Mouse (Mus musculus) forebrain, embryonic 10.5 days (tissue): ENCODE results near the gene Tenm1. TPM values are rescaled to one million over a fixed set of nuclear protein-coding genes. Genes with fewer than 3 reads are reported as not detected.

Source experiments
- DNase-seq: peaks from one replicate; pipeline ENCODE4 v3.0.0-alpha.2; 2017; ENCODE audit warnings: low spot score; ENCODE audit errors: extremely low spot score
- H3K27ac ChIP-seq: fragments of 300-500 bp; sonication (generic); 2 replicates; pipeline ENCODE4 v1.5.1; 2016; ENCODE audit warnings: mild to moderate bottlenecking
- H3K27me3 ChIP-seq: fragments of 300-500 bp; sonication (generic); 2 replicates; pipeline ENCODE4 v1.6.1; 2016; ENCODE audit warnings: mild to moderate bottlenecking; ENCODE audit not compliant: poor library complexity, severe bottlenecking
- H3K36me3 ChIP-seq: fragments of 300-500 bp; sonication (generic); replicated peaks from 2 replicates; pipeline ENCODE4 v1.6.1; 2016; ENCODE audit warnings: mild to moderate bottlenecking, moderate library complexity
- H3K4me1 ChIP-seq: fragments of 300-500 bp; sonication (generic); 2 replicates; pipeline ENCODE4 v1.6.1; 2016
- H3K4me3 ChIP-seq: fragments of 300-500 bp; sonication (generic); 2 replicates; pipeline ENCODE4 v1.5.1; 2016; ENCODE audit warnings: mild to moderate bottlenecking, moderate library complexity
- H3K9me3 ChIP-seq: fragments of 300-500 bp; sonication (generic); 2 replicates; pipeline ENCODE4 v1.6.1; 2016; ENCODE audit warnings: mild to moderate bottlenecking, moderate library complexity
- WGBS: fragments of 180-500 bp; shearing (Covaris S2); methylation state at CpG from one replicate; pipeline ENCODE4 v1.1.7; 2016; 5-methylcytosine and 5-hydroxymethylcytosine counted together
- polyA plus RNA-seq: library from polyadenylated mRNA; unstranded; fragments of >200 nt; fragmentation: Nextera tagmentation; extraction: Ambion mirVana; gene quantifications from 2 replicates; pipeline ENCODE4 v1.2.1, GENCODE M21; 2016

Tenm1 gene
- polyA plus RNA-seq, 1 experiment from 2014 or later = 0.63 TPM

DNA sequence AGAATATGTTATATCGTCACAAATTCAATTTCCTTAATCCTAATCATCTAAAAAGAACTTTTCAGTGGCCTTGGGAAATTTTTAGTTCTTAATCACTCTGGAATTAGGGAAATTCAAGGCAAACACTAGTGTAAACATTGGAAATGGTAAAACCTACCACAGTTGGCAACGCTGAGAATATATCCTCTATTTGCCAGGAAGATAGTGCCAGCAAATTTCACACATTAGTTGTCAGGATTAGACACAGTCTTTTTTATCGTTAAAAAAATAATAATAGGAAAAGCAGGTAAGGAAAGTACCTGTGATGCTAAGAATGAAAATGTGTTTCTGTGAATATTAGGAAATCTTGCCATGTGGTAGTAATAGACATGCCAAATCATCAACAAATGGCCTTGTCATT is 223.9 kb downstream of the Tenm1 start:
- Histone ChIP-seq H3K4me1 (no peaks in the 10 kb centered on the region), H3K36me3 (no peaks in the 10 kb centered on the region), H3K9me3 (no peaks in the 10 kb centered on the region), H3K27ac (no peak overlapping the region), H3K4me3 (no peak overlapping the region), H3K27me3 (no peaks in the 10 kb centered on the region)
- WGBS = 86% methylated on average over 3 of the region's 3 CpGs
- DNase-seq = no peak

DNA sequence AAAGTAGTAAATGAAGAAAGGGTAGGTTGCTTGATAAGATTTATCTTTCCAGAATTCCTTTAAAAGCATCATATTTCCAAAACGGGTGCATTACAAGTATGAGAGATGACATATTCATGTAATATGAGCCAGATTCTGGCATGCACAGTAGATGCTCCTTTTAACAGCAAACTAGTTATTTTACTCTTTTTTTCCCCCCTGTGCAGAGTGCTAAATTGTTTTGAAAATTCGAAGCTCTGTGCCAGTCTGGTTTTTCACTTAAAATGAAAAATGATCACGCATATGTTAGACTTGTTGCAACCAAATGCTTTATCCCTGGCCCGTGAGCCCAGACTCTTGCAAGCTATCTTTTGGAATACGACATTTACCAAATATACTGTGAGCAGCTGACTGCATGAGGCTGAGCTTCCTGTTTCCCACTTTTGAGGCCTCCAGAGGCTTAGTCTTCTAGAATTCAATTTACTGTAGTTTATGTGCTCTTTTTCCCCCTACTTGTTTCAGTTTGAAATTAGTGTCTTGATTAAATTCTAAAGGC is 226.6 kb downstream of the Tenm1 start:
- no peak overlapping the region for H3K27ac ChIP-seq
- H3K4me1 ChIP-seq = no peaks in the 10 kb centered on the region
- WGBS = 89% methylated on average over 5 of the region's 5 CpGs
- H3K4me3 ChIP-seq = no peak overlapping the region
- H3K9me3 ChIP-seq = no peaks in the 10 kb centered on the region
- no peaks in the 10 kb centered on the region for H3K36me3 ChIP-seq
- no peaks in the 10 kb centered on the region for H3K27me3 ChIP-seq
- no peak for DNase-seq

DNA sequence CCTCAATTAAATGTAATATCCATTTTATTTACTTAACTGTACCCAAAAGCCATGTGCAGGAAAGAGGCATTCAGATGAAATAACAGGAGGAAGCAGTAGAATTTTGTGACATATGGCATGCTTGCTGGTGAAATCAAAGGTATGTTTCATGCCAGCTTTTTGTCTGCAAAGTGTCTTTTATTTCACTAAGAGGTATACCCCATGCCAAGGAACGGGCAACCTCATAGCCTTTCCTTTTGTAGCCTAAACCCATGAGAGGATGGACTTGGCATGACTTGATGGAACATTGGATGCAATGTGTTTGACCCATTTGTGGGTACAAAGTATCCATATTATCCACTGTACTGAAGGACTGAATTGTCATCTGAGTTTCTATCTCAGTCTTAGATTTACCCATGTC is 246.0 kb downstream of the Tenm1 start:
- Histone ChIP-seq H3K36me3 (no peaks in the 10 kb centered on the region), H3K9me3 (no peaks in the 10 kb centered on the region), H3K4me3 (no peak overlapping the region), H3K27me3 (no peaks in the 10 kb centered on the region), H3K4me1 (no peaks in the 10 kb centered on the region), H3K27ac (no peak overlapping the region)
- no peak for DNase-seq
- 91% methylated on average over 1 of the region's 1 CpGs for WGBS

DNA sequence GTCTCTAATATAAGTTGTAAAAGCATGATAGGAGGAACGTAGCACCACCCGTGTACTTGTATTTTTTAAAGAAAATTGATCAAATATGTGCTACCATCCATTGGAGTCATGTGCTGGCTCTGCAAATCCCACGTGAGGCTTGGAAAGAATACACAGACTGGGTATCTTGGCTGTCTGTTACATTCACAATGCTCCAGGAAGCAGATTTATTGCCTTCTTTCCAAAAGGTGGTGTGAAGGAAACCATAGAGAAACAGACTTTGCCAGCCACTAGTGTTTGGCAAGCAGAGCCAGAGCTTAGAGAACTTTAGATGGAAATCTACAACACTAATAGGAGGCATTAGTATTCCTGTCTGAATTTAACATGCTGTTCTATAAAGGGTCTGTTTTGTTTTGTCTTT is 277.4 kb downstream of the Tenm1 start:
- WGBS = 89% methylated on average over 3 of the region's 3 CpGs
- Histone ChIP-seq H3K27ac (no peak overlapping the region), H3K4me3 (no peak overlapping the region), H3K27me3 (no peaks in the 10 kb centered on the region), H3K4me1 (no peaks in the 10 kb centered on the region), H3K9me3 (no peaks in the 10 kb centered on the region), H3K36me3 (no peaks in the 10 kb centered on the region)
- DNase-seq = no peak

DNA sequence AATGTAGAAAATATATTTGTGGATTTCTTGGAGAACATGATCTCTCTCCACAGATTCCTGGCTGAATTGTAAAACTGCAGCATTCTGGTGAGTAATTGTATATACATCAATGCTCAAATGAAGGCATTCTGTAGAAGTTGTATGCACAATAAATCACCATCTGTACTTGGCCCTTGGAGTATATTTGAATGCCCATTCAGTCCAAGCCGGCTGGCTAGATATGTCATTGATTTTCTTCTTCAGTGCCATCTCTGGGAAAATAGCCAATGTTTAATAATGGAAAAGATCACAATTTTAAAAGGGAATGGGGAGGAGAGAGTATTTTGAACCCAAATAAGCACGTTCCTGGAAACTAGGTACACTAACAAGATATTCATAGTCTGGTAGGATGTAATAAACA is 299.2 kb downstream of the Tenm1 start:
- Histone ChIP-seq H3K36me3 (no peaks in the 10 kb centered on the region), H3K27me3 (no peaks in the 10 kb centered on the region), H3K9me3 (no peaks in the 10 kb centered on the region), H3K4me3 (no peak overlapping the region), H3K27ac (no peak overlapping the region), H3K4me1 (no peaks in the 10 kb centered on the region)
- no peak for DNase-seq
- WGBS = 72% methylated on average over 2 of the region's 2 CpGs

DNA sequence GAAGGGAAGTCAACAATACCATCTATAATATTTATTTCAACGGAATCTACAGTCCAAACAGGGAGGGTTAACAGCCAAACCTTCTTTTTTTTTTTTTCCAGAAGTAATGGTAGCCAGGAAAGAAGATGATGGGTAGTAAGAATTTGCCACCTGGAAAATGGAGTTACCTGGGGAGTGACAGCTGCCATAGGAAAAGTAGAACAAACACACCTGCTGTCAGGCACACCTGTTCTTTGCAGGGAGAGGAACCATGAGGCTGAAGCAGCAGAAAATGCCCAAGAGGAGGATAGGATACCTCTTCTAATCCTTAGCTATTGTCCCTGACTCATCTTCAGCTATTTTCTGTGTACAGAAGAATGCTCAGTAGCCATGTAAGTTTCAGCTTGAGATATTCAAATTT is 306.4 kb downstream of the Tenm1 start:
- Histone ChIP-seq H3K4me3 (no peak overlapping the region), H3K27me3 (no peaks in the 10 kb centered on the region), H3K4me1 (no peaks in the 10 kb centered on the region), H3K9me3 (no peaks in the 10 kb centered on the region), H3K27ac (no peak overlapping the region), H3K36me3 (no peaks in the 10 kb centered on the region)
- 64% methylated on average over 1 of the region's 1 CpGs for WGBS
- no peak for DNase-seq

DNA sequence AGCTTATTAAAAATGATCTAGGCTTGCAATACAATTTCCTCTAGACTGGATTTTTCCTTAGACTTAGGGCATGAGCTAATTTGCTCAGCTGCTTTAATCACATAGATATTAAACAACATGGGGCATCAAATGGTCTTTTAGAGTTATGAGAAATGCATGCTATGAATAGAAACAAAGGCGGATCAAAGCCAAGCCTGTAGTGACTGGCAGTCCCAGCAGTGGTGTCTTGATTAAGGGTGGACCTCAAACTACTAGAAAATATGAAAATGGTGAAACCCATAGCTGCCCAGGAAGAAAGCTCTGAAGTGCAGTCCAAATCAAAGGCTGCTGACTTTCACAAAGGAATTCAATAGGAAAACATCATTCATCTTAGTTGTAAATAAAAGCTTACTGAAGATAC is 306.9 kb downstream of the Tenm1 start:
- H3K4me1 ChIP-seq = no peaks in the 10 kb centered on the region
- H3K9me3 ChIP-seq = no peaks in the 10 kb centered on the region
- H3K36me3 ChIP-seq = no peaks in the 10 kb centered on the region
- no peak overlapping the region for H3K27ac ChIP-seq
- no peak for DNase-seq
- WGBS = 75% methylated on average over 1 of the region's 1 CpGs
- H3K4me3 ChIP-seq = no peak overlapping the region
- H3K27me3 ChIP-seq = no peaks in the 10 kb centered on the region

DNA sequence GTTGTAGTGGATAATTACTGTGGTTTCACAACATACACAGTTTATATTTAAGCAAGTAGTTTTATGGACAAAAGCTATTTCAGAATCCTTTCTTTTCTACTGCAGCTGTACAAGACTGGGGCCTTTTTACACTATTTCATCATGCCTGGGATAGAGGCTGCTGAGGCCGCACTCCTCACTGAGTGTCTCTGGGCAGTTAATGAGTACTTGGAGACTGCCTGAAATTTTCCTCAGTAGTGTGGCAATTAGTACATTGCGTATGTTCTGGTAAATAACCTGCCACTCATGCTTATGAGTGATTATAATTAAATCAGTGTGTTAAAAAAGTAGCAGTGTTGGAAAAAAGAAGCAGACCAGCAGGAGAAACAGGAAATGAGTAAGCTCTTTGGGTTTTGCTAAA is 442.8 kb downstream of the Tenm1 start:
- Histone ChIP-seq H3K27ac (no peak overlapping the region), H3K36me3 (no peaks in the 10 kb centered on the region), H3K9me3 (no peaks in the 10 kb centered on the region), H3K27me3 (no peaks in the 10 kb centered on the region), H3K4me1 (no peaks in the 10 kb centered on the region), H3K4me3 (no peak overlapping the region)
- 77% methylated on average over 2 of the region's 2 CpGs for WGBS
- no peak for DNase-seq

DNA sequence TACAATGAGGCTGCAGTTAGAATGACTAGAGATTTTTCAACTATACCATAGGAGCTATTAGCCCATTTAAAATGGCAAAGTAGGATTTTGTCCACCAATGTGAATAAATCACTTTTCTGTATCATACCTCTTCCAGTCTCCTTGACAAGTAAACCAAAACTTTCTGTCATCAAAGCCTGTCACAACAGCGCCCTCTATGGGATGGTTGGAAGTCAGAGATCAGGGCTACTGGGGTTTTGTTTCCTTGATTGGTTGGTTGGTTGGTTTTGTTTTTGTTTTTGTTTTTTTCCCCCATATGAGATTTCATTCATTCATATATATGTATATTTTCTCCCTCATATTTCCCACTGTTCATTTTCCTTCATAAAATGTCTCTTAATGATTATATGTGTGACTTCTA is 455.4 kb downstream of the Tenm1 start:
- DNase-seq = no peak
- no peaks in the 10 kb centered on the region for H3K36me3 ChIP-seq
- H3K27ac ChIP-seq = no peak overlapping the region
- 0% methylated on average over 1 of the region's 1 CpGs for WGBS
- H3K4me1 ChIP-seq = no peaks in the 10 kb centered on the region
- no peaks in the 10 kb centered on the region for H3K9me3 ChIP-seq
- no peak overlapping the region for H3K4me3 ChIP-seq
- no peaks in the 10 kb centered on the region for H3K27me3 ChIP-seq

DNA sequence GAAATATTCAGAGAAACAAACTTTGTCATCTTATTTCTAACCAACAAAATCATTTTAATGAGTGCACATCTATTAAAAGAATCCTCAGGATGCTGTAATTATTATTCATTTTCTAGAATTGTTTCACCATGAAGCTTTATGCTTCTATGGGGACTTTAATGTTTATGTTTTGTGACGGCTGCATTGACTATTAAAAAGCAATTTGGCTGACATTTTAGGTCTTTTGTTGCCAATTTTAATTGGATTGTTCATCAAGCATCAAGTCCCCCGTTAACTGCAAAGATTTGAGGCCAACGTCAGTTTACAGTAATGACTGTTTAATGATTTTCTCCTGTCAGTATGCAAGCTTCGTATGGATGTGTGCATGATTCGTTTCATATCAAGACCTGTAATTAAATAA is 461.3 kb downstream of the Tenm1 start:
- no peak overlapping the region for H3K4me3 ChIP-seq
- 74% methylated on average over 5 of the region's 5 CpGs for WGBS

DNA sequence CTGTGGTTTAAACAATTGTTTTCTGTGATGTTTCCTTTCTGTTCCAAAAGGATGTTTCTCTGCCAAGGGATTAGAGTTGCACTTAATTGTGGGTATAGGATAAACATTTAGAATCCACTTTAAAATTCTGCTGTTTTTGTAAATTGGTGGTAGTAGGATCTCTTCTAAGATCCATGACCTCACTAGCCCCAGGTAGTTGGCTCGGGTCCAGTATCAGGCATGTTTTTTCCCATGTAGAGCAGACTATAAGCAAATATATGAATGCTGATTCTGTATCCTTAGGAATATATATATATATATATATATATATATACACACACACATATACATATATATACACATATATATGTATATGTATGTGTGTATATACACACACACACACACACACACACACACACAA is 567.2 kb downstream of the Tenm1 start:
- Histone ChIP-seq H3K4me3 (no peak overlapping the region), H3K36me3 (no peaks in the 10 kb centered on the region), H3K9me3 (no peaks in the 10 kb centered on the region), H3K27me3 (no peaks in the 10 kb centered on the region), H3K4me1 (no peaks in the 10 kb centered on the region), H3K27ac (no peak overlapping the region)
- no peak for DNase-seq
- 90% methylated on average over 1 of the region's 1 CpGs for WGBS

More for the DNA sequence above, 461.3 kb downstream of the Tenm1 start:
- H3K27ac ChIP-seq = no peak overlapping the region
- H3K27me3 ChIP-seq = no peaks in the 10 kb centered on the region
- no peaks in the 10 kb centered on the region for H3K36me3 ChIP-seq
- H3K9me3 ChIP-seq = no peaks in the 10 kb centered on the region
- no peak for DNase-seq
- no peaks in the 10 kb centered on the region for H3K4me1 ChIP-seq

DNA sequence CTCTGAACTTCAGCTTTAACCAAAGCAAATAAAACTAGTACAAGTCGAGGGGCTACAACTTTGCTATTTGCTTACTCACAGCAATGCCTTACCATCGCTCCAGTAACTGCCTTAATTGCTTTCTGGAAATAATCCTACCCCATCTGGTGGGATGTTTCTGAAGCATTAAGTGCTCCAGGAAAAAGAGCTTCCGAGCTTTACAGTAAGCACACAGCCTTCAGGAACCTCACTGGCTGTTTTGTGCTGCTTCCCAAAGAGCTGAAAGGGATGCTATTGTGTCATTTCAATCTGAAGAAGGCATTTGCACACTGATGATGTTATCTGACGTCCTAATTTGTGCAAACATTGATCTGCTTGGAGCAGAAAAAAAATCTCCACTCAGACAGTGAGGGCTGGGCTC is 647.4 kb downstream of the Tenm1 start:
- H3K4me3 ChIP-seq = no peak overlapping the region
- no peaks in the 10 kb centered on the region for H3K4me1 ChIP-seq
- H3K9me3 ChIP-seq = no peaks in the 10 kb centered on the region
- DNase-seq = no peak
- 59% methylated on average over 4 of the region's 4 CpGs for WGBS
- no peaks in the 10 kb centered on the region for H3K36me3 ChIP-seq
- H3K27me3 ChIP-seq = no peaks in the 10 kb centered on the region
- no peak overlapping the region for H3K27ac ChIP-seq

DNA sequence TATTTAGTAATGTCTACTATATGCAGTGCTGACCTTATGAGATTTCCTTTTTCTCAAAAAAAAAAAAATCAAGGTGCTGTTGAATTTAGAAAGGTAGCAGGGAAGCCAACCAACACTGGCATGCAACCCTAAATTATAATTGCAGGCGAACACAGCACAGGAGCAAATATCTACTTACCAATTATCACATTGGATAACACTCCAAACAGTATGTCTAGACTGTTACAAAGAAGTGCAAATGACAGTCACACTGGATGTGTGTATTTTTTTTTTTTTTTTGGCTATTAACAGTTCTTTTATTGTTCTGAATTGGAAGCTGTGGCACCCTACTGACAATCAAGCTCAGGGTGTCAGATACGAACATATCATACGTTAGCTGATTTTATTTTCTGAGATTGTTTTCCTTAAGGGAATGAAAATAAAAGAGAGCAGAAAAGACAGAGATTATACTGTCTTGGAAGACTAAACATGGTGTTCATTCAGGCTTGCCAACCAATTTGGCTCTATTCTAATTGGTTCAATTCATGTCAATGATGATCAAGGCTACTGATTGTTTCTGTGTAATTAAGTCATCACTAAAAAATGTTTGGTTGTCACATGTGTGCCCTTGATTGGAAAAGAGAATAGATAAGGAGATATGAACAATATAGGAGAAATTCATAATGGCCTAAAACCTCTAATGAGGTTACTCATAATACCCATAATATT is 710.7 kb downstream of the Tenm1 start:
- no peaks in the 10 kb centered on the region for H3K4me1 ChIP-seq
- H3K27me3 ChIP-seq = no peaks in the 10 kb centered on the region
- H3K36me3 ChIP-seq = no peaks in the 10 kb centered on the region
- no peak overlapping the region for H3K27ac ChIP-seq
- no peak overlapping the region for H3K4me3 ChIP-seq
- H3K9me3 ChIP-seq = no peaks in the 10 kb centered on the region
- 76% methylated on average over 3 of the region's 3 CpGs for WGBS
- no peak for DNase-seq

DNA sequence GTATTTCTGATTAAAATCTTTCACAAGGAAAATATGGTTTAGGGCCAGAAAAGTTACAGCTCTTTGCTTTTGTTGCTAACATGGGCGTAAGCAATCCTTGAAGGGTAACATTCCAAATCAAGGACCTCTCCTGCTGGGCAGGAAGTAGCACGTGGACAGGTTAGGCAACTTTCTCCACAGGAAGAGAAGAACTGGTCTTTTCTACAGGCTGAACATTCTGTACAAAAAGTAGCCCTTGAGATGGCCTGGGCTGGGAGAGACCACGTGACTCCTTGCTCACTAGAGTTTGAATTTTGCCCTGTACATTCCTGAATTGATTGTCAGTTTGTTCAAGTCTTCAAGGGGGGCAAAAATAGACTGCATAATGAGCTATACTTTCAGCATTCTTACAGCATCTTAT is 728.6 kb downstream of the Tenm1 start:
- Histone ChIP-seq H3K27ac (no peak overlapping the region), H3K36me3 (no peaks in the 10 kb centered on the region), H3K27me3 (no peaks in the 10 kb centered on the region), H3K9me3 (no peaks in the 10 kb centered on the region), H3K4me3 (no peak overlapping the region), H3K4me1 (no peaks in the 10 kb centered on the region)
- 69% methylated on average over 3 of the region's 3 CpGs for WGBS
- DNase-seq = no peak
